In the genomic region with DNA sequence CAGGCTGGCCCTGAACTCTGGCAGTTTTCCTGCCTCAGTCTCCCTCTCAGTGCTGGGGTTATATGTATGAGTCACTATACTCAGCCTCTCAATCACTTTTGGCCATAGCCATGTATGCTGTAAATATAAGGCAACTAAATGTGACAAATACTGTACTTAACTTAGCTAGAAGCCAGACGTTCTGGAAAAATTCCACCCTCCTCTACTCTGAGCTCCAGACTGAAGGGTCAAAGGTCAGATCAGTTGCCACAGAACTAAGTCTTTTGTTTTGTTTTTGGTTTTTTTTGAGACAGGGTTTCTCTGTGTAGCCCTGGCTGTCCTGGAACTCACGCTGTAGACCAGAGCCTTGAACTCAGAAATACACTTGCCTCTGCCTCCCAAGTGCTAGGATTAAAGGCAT, we compare ENCODE assay signal across 21 mouse cellular contexts. TPM values are rescaled to one million over a fixed set of nuclear protein-coding genes. Genes with fewer than 3 reads are reported as not detected.
DNase-seq lines count a peak whose midpoint lies in the region; ATAC-seq and TF ChIP-seq lines count a peak whose summit lies in the region.
"Had no signal": no experiment of that assay in that cellular context is flagged by ENCODE, and none has a peak within 500 bp of the region (broad histone marks: within the 10 kb centered on the region; RNA-seq: fewer than 3 reads in every experiment).

No protein-coding gene starts in this region.

- no peak overlapping the region for H3K4me3 ChIP-seq in kidney, adult 2 months (ENCODE audit: insufficient read depth, low read depth, low read length)
- H3K4me3 ChIP-seq in lung, postnatal 0 days (ENCODE audit: low read depth, low read length): no peak overlapping the region
- H3K4me3 ChIP-seq in lung, adult 2 months (replicated peaks; ENCODE audit: extremely low read depth, low read depth, low read length): no peak overlapping the region
- no peak overlapping the region for H3K4me3 ChIP-seq in liver, embryonic 15.5 days (replicated peaks)
- H3K4me3 ChIP-seq: embryonic facial prominence, embryonic 10.5 days; forebrain, embryonic 13.5 days; gastrocnemius, adult 2 months; heart, embryonic 13.5 days had no signal

- no peak for TF ChIP-seq CTCF in kidney, adult 2 months (conservative IDR thresholded peaks at IDR 0.05; ENCODE audit: insufficient read depth, insufficient read length, low read depth, low read length)
- no peak for TF ChIP-seq CTCF in lung, postnatal 0 days (IDR thresholded peaks at IDR 0.05)
- no peak for TF ChIP-seq CTCF in lung, adult 2 months (IDR thresholded peaks at IDR 0.05; ENCODE audit: insufficient read depth, low read length)

- H3K36me3 ChIP-seq in kidney, adult 2 months (ENCODE audit: control insufficient read depth, insufficient read depth, low read length): no peaks in the 10 kb centered on the region
- H3K36me3 ChIP-seq in lung, postnatal 0 days (ENCODE audit: insufficient read depth, low read length): no peaks in the 10 kb centered on the region
- H3K36me3 ChIP-seq in liver, embryonic 15.5 days (replicated peaks): peaks cover 3% of the 10 kb centered on the region
- H3K36me3 ChIP-seq: embryonic facial prominence, embryonic 10.5 days; heart, embryonic 13.5 days had no signal

- H3K27me3 ChIP-seq in kidney, adult 2 months (replicated peaks; ENCODE audit: control insufficient read depth, insufficient read depth, low read length): no peaks in the 10 kb centered on the region
- no peaks in the 10 kb centered on the region for H3K27me3 ChIP-seq in lung, postnatal 0 days (replicated peaks; ENCODE audit: insufficient read depth, low read length)
- H3K27me3 ChIP-seq in liver, embryonic 15.5 days: no peaks in the 10 kb centered on the region
- H3K27me3 ChIP-seq: forebrain, embryonic 13.5 days; heart, embryonic 13.5 days; Patski had no signal

- H3K9ac ChIP-seq in lung, postnatal 0 days (replicated peaks; ENCODE audit: low read depth): no peak overlapping the region
- H3K9ac ChIP-seq in liver, embryonic 15.5 days: no peak overlapping the region
- H3K9ac ChIP-seq: forebrain, embryonic 13.5 days; forebrain, postnatal 0 days; heart, embryonic 13.5 days had no signal

- H3K4me2 ChIP-seq in lung, postnatal 0 days (replicated peaks; ENCODE audit: low read depth, low read length): no peak overlapping the region
- H3K4me2 ChIP-seq in liver, embryonic 15.5 days: no peak overlapping the region
- H3K4me2 ChIP-seq: forebrain, embryonic 13.5 days; heart, embryonic 13.5 days had no signal

- H3K27ac ChIP-seq in kidney, adult 2 months (ENCODE audit: insufficient read depth, low read depth, low read length): no peak overlapping the region
- H3K27ac ChIP-seq in lung, postnatal 0 days (ENCODE audit: low read length): no peak overlapping the region
- H3K27ac ChIP-seq in liver, embryonic 15.5 days (replicated peaks): peak overlapping the region; percentile 86
- H3K27ac ChIP-seq: embryonic facial prominence, embryonic 10.5 days; forebrain, embryonic 13.5 days; gastrocnemius, adult 2 months; heart, embryonic 13.5 days had no signal

- no peaks in the 10 kb centered on the region for H3K9me3 ChIP-seq in lung, postnatal 0 days (ENCODE audit: low read length)
- no peaks in the 10 kb centered on the region for H3K9me3 ChIP-seq in liver, embryonic 15.5 days (replicated peaks)
- H3K9me3 ChIP-seq: embryonic facial prominence, embryonic 10.5 days; forebrain, embryonic 13.5 days; heart, embryonic 13.5 days had no signal

- WGBS in kidney, adult 2 months: 49% methylated on average over 2 of the region's 2 CpGs
- 49% methylated on average over 2 of the region's 2 CpGs for WGBS in lung, postnatal 0 days
- WGBS in lung, adult 2 months: 45% methylated on average over 2 of the region's 2 CpGs
- 63% methylated on average over 2 of the region's 2 CpGs for WGBS in liver, embryonic 15.5 days (ENCODE audit: insufficient replicate concordance)

- peaks cover 11% of the 10 kb centered on the region; the same call in 1 of the 2 replicates for H3K4me1 ChIP-seq in kidney, adult 2 months (ENCODE audit: control insufficient read depth, insufficient read depth, low read length)
- H3K4me1 ChIP-seq in lung, postnatal 0 days (ENCODE audit: insufficient read depth, low read depth, low read length): no peaks in the 10 kb centered on the region; the same call in 1 of the 2 replicates
- 0 out of 2 replicates have a peak, but pooled peaks cover 2% of the 10 kb centered on the region for H3K4me1 ChIP-seq in lung, adult 2 months (ENCODE audit: control insufficient read depth, insufficient read depth, low read length)
- H3K4me1 ChIP-seq in liver, embryonic 15.5 days (replicated peaks): peaks cover 63% of the 10 kb centered on the region

- no peak for ATAC-seq in lung, postnatal 0 days
- no peak for ATAC-seq in liver, embryonic 15.5 days (ENCODE audit: insufficient read depth)
- ATAC-seq: activated CD4-positive, CD25-positive, alpha-beta regulatory T cell, adult 4 months; forebrain, embryonic 13.5 days; forebrain, postnatal 0 days; Patski had no signal

- DNase-seq in kidney, adult 2 months: peak; percentile 26
- no peak for DNase-seq in kidney, adult 8-10 months
- peak; percentile 61 for DNase-seq in lung, postnatal 0 days (ENCODE audit: low spot score)
- no peak for DNase-seq in lung, adult 2 months
- no peak for DNase-seq in ovary, postnatal 14 days (ENCODE audit: low spot score)
- no peak for DNase-seq in heart, adult 11 months
- DNase-seq: adrenal gland, adult 2 months; adrenal gland, postnatal 25 days; cerebellum, adult 18-20 months; cerebellum, postnatal 10 days; gastrocnemius, adult 2 months; gastrocnemius, postnatal 25 days; heart, postnatal 36 days had no signal

- no peak for TF ChIP-seq EP300 in lung, postnatal 0 days (IDR thresholded peaks at IDR 0.05)

- TF ChIP-seq POLR2A in kidney, adult 2 months (IDR thresholded peaks at IDR 0.05; ENCODE audit: low read depth, low read length): no peak
- no peak for TF ChIP-seq POLR2A in lung, adult 2 months (IDR thresholded peaks at IDR 0.05; ENCODE audit: borderline replicate concordance, extremely low read depth, low read depth, low read length)

RNA-seq across cellular contexts. Expression of a gene that starts 2.0 kb away (rescaled TPM):
- 11.4 and 13.3 TPM in 2 replicates for polyA plus RNA-seq in kidney, adult 2 months (2012; rRNA removed)
- 4.4 and 4.7 TPM in 2 replicates for polyA plus RNA-seq in lung, postnatal 0 days (2015; fragmentation: Nextera tagmentation; extraction: Ambion mirVana)
- 6.0 and 9.7 TPM in 2 replicates for polyA plus RNA-seq in lung, adult 2 months (2012; rRNA removed)
- 1.7 and 1.9 TPM in 2 replicates for polyA plus RNA-seq in liver, embryonic 15.5 days (2015; fragmentation: Nextera tagmentation; extraction: Ambion mirVana)
- polyA plus RNA-seq: C2C12, Patski had no signal

RNA-seq across cellular contexts. Expression of a gene that starts 12.5 kb away (rescaled TPM):
- 36.9 and 39.9 TPM in 2 replicates for polyA plus RNA-seq in kidney, adult 2 months (2012; rRNA removed)
- 26.2 and 29.5 TPM in 2 replicates for polyA plus RNA-seq in lung, postnatal 0 days (2015; fragmentation: Nextera tagmentation; extraction: Ambion mirVana)
- polyA plus RNA-seq in lung, adult 2 months (2012; rRNA removed): 77.3 and 82.6 TPM in 2 replicates
- 20.7 and 20.9 TPM in 2 replicates for polyA plus RNA-seq in liver, embryonic 15.5 days (2015; fragmentation: Nextera tagmentation; extraction: Ambion mirVana)

RNA-seq across cellular contexts. Expression of a gene that starts 19.9 kb away (rescaled TPM):
- 69.7 and 84.9 TPM in 2 replicates for polyA plus RNA-seq in kidney, adult 2 months (2012; rRNA removed)
- polyA plus RNA-seq in lung, postnatal 0 days (2015; fragmentation: Nextera tagmentation; extraction: Ambion mirVana): 25.5 and 25.9 TPM in 2 replicates
- 52.7 and 83.9 TPM in 2 replicates for polyA plus RNA-seq in lung, adult 2 months (2012; rRNA removed)
- 26.6 and 36.7 TPM in 2 replicates for polyA plus RNA-seq in liver, embryonic 15.5 days (2015; fragmentation: Nextera tagmentation; extraction: Ambion mirVana)

RNA-seq across cellular contexts. Expression of a gene that starts 21.8 kb away (rescaled TPM):
- polyA plus RNA-seq in kidney, adult 2 months (2012; rRNA removed): 3.2 and 4.0 TPM in 2 replicates
- 1.2 and 2.0 TPM in 2 replicates for polyA plus RNA-seq in lung, postnatal 0 days (2015; fragmentation: Nextera tagmentation; extraction: Ambion mirVana)
- polyA plus RNA-seq in lung, adult 2 months (2012; rRNA removed): 6.0 and 9.5 TPM in 2 replicates
- 0.54 and 0.67 TPM in 2 replicates for polyA plus RNA-seq in liver, embryonic 15.5 days (2015; fragmentation: Nextera tagmentation; extraction: Ambion mirVana)
- polyA plus RNA-seq: activated CD4-positive, CD25-positive, alpha-beta regulatory T cell, adult 4 months had no signal

RNA-seq across cellular contexts. Expression of a gene that starts 24.4 kb away (rescaled TPM):
- 27.0 and 27.6 TPM in 2 replicates for polyA plus RNA-seq in kidney, adult 2 months (2012; rRNA removed)
- polyA plus RNA-seq in lung, postnatal 0 days (2015; fragmentation: Nextera tagmentation; extraction: Ambion mirVana): 17.4 and 24.1 TPM in 2 replicates
- 37.7 and 42.8 TPM in 2 replicates for polyA plus RNA-seq in lung, adult 2 months (2012; rRNA removed)
- polyA plus RNA-seq in liver, embryonic 15.5 days (2015; fragmentation: Nextera tagmentation; extraction: Ambion mirVana): 9.1 and 12.0 TPM in 2 replicates

Comparison
In these comparisons a context has a peak if more than half of its experiments do, and no peak if none do; other contexts are left out.
1. DNase-seq: peak in kidney, adult 2 months (single experiment) and lung, postnatal 0 days (single experiment); none in kidney, adult 8-10 months (0 of 2), lung, adult 2 months (single experiment), ovary, postnatal 14 days (single experiment) and heart, adult 11 months (single experiment).